Mouse (Mus musculus): ENCODE data around the gene Tsr3. TPM values are rescaled to one million over a fixed set of nuclear protein-coding genes. Genes with fewer than 3 reads are reported as not detected.

The Tsr3 gene
- 25.1 and 27.6 TPM in 2 replicates for polyA plus RNA-seq (2012)

GRCm38 (mm10) chr17:25239695-25240636 lies at the start of gene Tsr3, which contains the start of gene Gnptg:
Gene Tsr3, plus strand, starts transcription at chr17:25240170.
Gene Gnptg, minus strand, starts transcription at chr17:25240124.
- TF ChIP-seq GATA1 (IDR thresholded peaks at IDR 0.05; ENCODE audit: low read length) = no peak

GRCm38 (mm10) chr17:25202401-25202800 lies 37.6 kb upstream of the Tsr3 start:
- no peak for TF ChIP-seq GATA1 (IDR thresholded peaks at IDR 0.05; ENCODE audit: low read length)

GRCm38 (mm10) chr17:25210006-25210405 lies 30.0 kb upstream of the Tsr3 start:
- TF ChIP-seq GATA1 (IDR thresholded peaks at IDR 0.05; ENCODE audit: low read length) = no peak

GRCm38 (mm10) chr17:25210680-25211466 lies 29.1 kb upstream of the Tsr3 start:
- no peak for TF ChIP-seq GATA1 (IDR thresholded peaks at IDR 0.05; ENCODE audit: low read length)

GRCm38 (mm10) chr17:25211705-25212104 lies 28.3 kb upstream of the Tsr3 start:
- no peak for TF ChIP-seq GATA1 (IDR thresholded peaks at IDR 0.05; ENCODE audit: low read length)

- no peak for TF ChIP-seq GATA1 (IDR thresholded peaks at IDR 0.05; ENCODE audit: low read length)
Observed at GRCm38 (mm10) chr17:25215431-25215830, 24.5 kb upstream of the Tsr3 start.

GRCm38 (mm10) chr17:25218967-25219366 lies 21.0 kb upstream of the Tsr3 start:
- TF ChIP-seq GATA1 (IDR thresholded peaks at IDR 0.05; ENCODE audit: low read length) = no peak

- TF ChIP-seq GATA1 (IDR thresholded peaks at IDR 0.05; ENCODE audit: low read length) = no peak
Observed at GRCm38 (mm10) chr17:25219492-25220295, 20.3 kb upstream of the Tsr3 start.

- TF ChIP-seq GATA1 (IDR thresholded peaks at IDR 0.05; ENCODE audit: low read length) = no peak
Observed at GRCm38 (mm10) chr17:25220746-25221145, 19.2 kb upstream of the Tsr3 start.

GRCm38 (mm10) chr17:25221821-25222503 lies 18.0 kb upstream of the Tsr3 start:
- TF ChIP-seq GATA1 (IDR thresholded peaks at IDR 0.05; ENCODE audit: low read length) = no peak

GRCm38 (mm10) chr17:25222951-25223601 lies 16.9 kb upstream of the Tsr3 start:
- no peak for TF ChIP-seq GATA1 (IDR thresholded peaks at IDR 0.05; ENCODE audit: low read length)

- no peak for TF ChIP-seq GATA1 (IDR thresholded peaks at IDR 0.05; ENCODE audit: low read length)
Observed at GRCm38 (mm10) chr17:25224586-25225222, 15.3 kb upstream of the Tsr3 start.

- no peak for TF ChIP-seq GATA1 (IDR thresholded peaks at IDR 0.05; ENCODE audit: low read length)
Observed at GRCm38 (mm10) chr17:25225659-25226058, 14.3 kb upstream of the Tsr3 start.

- no peak for TF ChIP-seq GATA1 (IDR thresholded peaks at IDR 0.05; ENCODE audit: low read length)
Observed at GRCm38 (mm10) chr17:25227991-25228390, 12.0 kb upstream of the Tsr3 start.
